Mouse (Mus musculus) forebrain, embryonic 16.5 days (tissue): ENCODE data around the gene Depp1. TPM values are rescaled to one million over a fixed set of nuclear protein-coding genes. Genes with fewer than 3 reads are reported as not detected.
A peak's percentile ranks its signal among the peaks of the same experiment; 100 is the strongest.

Experiments
- ATAC-seq: fragments of 200-750 bp; cut with Nextera tagmentation; 2 replicates; pipeline ENCODE4 v1.8.0; 2017; ENCODE audit warnings: mild to moderate bottlenecking, moderate library complexity
- H3K27ac ChIP-seq: fragments of 300-500 bp; sonication (generic); 2 replicates; pipeline ENCODE4 v1.5.1; 2014; ENCODE audit warnings: low read length, control low read depth
- H3K27me3 ChIP-seq: fragments of 300-500 bp; sonication (generic); replicated peaks from 2 replicates; pipeline ENCODE4 v1.6.1; 2014; ENCODE audit warnings: low read length; ENCODE audit not compliant: control insufficient read depth, insufficient read depth
- H3K36me3 ChIP-seq: fragments of 300-500 bp; sonication (generic); 2 replicates; pipeline ENCODE4 v1.6.1; 2014; ENCODE audit not compliant: control insufficient read depth, insufficient read depth
- H3K4me1 ChIP-seq: fragments of 300-500 bp; sonication (generic); replicated peaks from 2 replicates; pipeline ENCODE4 v1.6.1; 2014; ENCODE audit warnings: low read length; ENCODE audit not compliant: control insufficient read depth, insufficient read depth
- H3K4me2 ChIP-seq: fragments of 300-500 bp; sonication (generic); 2 replicates; pipeline ENCODE4 v1.6.1; 2014; ENCODE audit warnings: mild to moderate bottlenecking, low read length, control low read depth
- H3K4me3 ChIP-seq: fragments of 300-500 bp; sonication (generic); replicated peaks from 2 replicates; pipeline ENCODE4 v1.5.1; 2014; ENCODE audit warnings: mild to moderate bottlenecking, low read length, control low read depth
- H3K9ac ChIP-seq: fragments of 300-500 bp; sonication (generic); replicated peaks from 2 replicates; pipeline ENCODE4 v1.6.1; 2014; ENCODE audit warnings: low read depth, low read length, control low read depth
- H3K9me3 ChIP-seq: fragments of 300-500 bp; sonication (generic); 2 replicates; pipeline ENCODE4 v1.6.1; 2016; ENCODE audit warnings: low read length; ENCODE audit not compliant: control insufficient read depth
- WGBS: fragments of 180-500 bp; shearing (Covaris S2); extraction: QIAGEN DNeasy Blood & Tissue Kit; methylation state at CpG from one replicate; pipeline ENCODE4 v1.1.7; 2014; 5-methylcytosine and 5-hydroxymethylcytosine counted together
- polyA plus RNA-seq: library from polyadenylated mRNA; unstranded; fragments of >200 nt; fragmentation: Nextera tagmentation; extraction: Ambion mirVana; gene quantifications from 2 replicates; pipeline ENCODE4 v1.2.1, GENCODE M21; 2015

The Depp1 gene
- polyA plus RNA-seq, 1 experiment from 2014 or later = 7.0 TPM

GRCm38 (mm10) chr6:116643881-116644280 is 6.5 kb upstream of the Depp1 start:
- no peak overlapping the region for H3K9ac ChIP-seq
- no peak overlapping the region for H3K4me2 ChIP-seq
- H3K27ac ChIP-seq = no peak overlapping the region
- H3K4me3 ChIP-seq = no peak overlapping the region
- H3K9me3 ChIP-seq = no peaks in the 10 kb centered on the region
- no peaks in the 10 kb centered on the region for H3K27me3 ChIP-seq
- ATAC-seq = no peak
- H3K36me3 ChIP-seq = no peaks in the 10 kb centered on the region
- WGBS = 69% methylated on average over 4 of the region's 4 CpGs
- no peaks in the 10 kb centered on the region for H3K4me1 ChIP-seq

GRCm38 (mm10) chr6:116644335-116644734 is 6.1 kb upstream of the Depp1 start:
- no peaks in the 10 kb centered on the region for H3K27me3 ChIP-seq

DNA sequence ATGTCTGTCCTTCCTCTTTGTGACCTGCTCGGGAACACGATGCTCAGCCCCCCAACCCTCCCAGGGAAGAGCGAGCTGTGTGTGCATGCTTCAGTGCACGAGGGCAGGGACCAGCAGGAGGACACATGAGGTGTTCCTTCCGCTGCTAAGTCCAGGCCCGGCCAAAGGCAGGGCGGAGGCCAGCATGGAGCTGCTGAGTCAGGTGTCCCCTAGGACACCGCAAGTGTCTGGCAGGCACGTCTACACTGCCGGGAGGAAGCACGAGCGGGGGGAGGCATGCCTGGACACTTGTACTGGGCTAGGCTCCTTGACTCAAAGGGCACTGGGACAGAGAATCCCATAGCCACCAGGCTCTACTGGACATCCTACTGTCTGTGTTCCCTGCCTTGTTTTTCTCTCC is 2.6 kb upstream of the Depp1 start:
- H3K36me3 ChIP-seq = no peaks in the 10 kb centered on the region
- no peaks in the 10 kb centered on the region for H3K27me3 ChIP-seq
- H3K4me2 ChIP-seq = no peak overlapping the region
- no peaks in the 10 kb centered on the region for H3K9me3 ChIP-seq
- no peak overlapping the region for H3K4me3 ChIP-seq
- H3K4me1 ChIP-seq = no peaks in the 10 kb centered on the region
- ATAC-seq = no peak
- WGBS = 83% methylated on average over 12 of the region's 12 CpGs
- H3K27ac ChIP-seq = no peak overlapping the region
- no peak overlapping the region for H3K9ac ChIP-seq

More at GRCm38 (mm10) chr6:116644335-116644734, 6.1 kb upstream of the Depp1 start:
- Histone ChIP-seq H3K4me3 (no peak overlapping the region), H3K4me1 (no peaks in the 10 kb centered on the region), H3K4me2 (no peak overlapping the region), H3K36me3 (no peaks in the 10 kb centered on the region), H3K9me3 (no peaks in the 10 kb centered on the region), H3K27ac (no peak overlapping the region), H3K9ac (no peak overlapping the region)
- no peak for ATAC-seq
- WGBS = 58% methylated on average over 3 of the region's 3 CpGs

- no peak for ATAC-seq
- Histone ChIP-seq H3K36me3 (no peaks in the 10 kb centered on the region), H3K27me3 (no peaks in the 10 kb centered on the region), H3K27ac (no peak overlapping the region), H3K9ac (no peak overlapping the region), H3K9me3 (no peaks in the 10 kb centered on the region), H3K4me1 (no peaks in the 10 kb centered on the region), H3K4me3 (no peak overlapping the region), H3K4me2 (no peak overlapping the region)
- WGBS = 94% methylated on average over 7 of the region's 7 CpGs
Measured at GRCm38 (mm10) chr6:116649811-116650210, 598 bp upstream of the Depp1 start.

DNA sequence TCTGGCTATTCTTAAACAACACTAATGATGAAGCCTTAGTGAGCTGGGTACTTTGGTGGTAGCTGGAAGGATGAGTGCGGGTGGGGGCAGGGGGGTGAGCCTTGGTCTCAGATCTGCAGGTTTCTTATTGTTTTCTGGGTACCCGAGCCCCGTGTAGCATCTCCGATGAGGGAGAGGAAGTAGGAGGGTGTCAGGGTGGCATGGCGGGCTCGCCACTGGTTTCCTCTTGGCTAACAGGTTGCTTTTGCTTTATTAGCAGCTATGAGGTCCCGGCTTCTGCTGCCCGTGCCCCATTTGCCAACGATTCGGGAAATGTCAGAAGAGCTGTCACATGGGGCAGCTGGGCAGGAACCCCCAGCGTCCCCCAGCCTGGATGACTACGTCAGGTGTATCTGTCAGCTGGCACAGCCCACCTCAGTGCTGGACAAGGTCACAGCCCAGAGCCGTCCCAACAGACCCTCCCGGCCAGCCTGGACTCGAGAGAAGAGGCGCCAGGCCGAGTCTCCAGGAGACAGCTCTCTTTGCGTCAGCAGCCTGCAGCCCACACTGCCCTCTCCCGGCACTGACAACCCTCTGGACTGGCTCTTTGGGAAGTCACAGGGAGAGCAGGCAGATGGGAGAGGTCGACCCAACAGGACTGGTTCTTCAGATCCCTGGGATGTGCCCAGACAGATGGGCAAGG is 1.2 kb downstream of the Depp1 start:
- no peak overlapping the region for H3K4me3 ChIP-seq
- H3K4me1 ChIP-seq = no peaks in the 10 kb centered on the region
- ATAC-seq = no peak
- no peaks in the 10 kb centered on the region for H3K36me3 ChIP-seq
- no peaks in the 10 kb centered on the region for H3K27me3 ChIP-seq
- no peak overlapping the region for H3K27ac ChIP-seq
- H3K4me2 ChIP-seq = no peak overlapping the region
- H3K9me3 ChIP-seq = no peaks in the 10 kb centered on the region
- no peak overlapping the region for H3K9ac ChIP-seq
- 85% methylated on average over 20 of the region's 20 CpGs for WGBS

DNA sequence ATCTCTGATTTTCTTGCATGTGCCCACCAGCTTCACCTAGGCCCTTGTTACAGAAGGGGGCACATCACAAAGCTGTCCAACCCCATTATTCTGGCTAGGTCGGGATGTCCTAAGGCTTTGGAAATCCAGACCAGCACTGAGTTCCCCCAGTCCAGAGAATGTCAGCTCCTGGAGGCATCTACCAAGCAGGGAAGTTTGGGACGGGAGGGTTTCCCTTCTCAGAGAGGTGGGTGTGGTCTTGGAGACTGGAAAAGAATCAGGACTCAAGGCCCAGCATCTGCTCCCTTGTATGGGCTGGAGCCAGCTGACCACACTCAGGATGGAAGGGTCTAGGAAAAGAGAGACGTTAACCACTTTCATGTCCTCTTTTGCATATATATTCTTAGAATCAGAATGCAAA is 2.8 kb downstream of the Depp1 start:
- Histone ChIP-seq H3K4me3 (no peak overlapping the region), H3K27me3 (no peaks in the 10 kb centered on the region), H3K27ac (no peak overlapping the region), H3K9ac (no peak overlapping the region), H3K36me3 (no peaks in the 10 kb centered on the region), H3K4me2 (no peak overlapping the region), H3K4me1 (no peaks in the 10 kb centered on the region), H3K9me3 (no peaks in the 10 kb centered on the region)
- WGBS = 79% methylated on average over 3 of the region's 3 CpGs
- no peak for ATAC-seq

- no peaks in the 10 kb centered on the region for H3K9me3 ChIP-seq
- no peak overlapping the region for H3K4me2 ChIP-seq
- peak; percentile 87 for ATAC-seq
- H3K36me3 ChIP-seq = no peaks in the 10 kb centered on the region
- H3K4me3 ChIP-seq = no peak overlapping the region
- WGBS = 64% methylated on average over 9 of the region's 9 CpGs
- H3K27ac ChIP-seq = no peak overlapping the region
- no peak overlapping the region for H3K9ac ChIP-seq
- H3K4me1 ChIP-seq = no peaks in the 10 kb centered on the region
- no peaks in the 10 kb centered on the region for H3K27me3 ChIP-seq
Measured at GRCm38 (mm10) chr6:116653684-116654454, 3.5 kb downstream of the Depp1 start.

DNA sequence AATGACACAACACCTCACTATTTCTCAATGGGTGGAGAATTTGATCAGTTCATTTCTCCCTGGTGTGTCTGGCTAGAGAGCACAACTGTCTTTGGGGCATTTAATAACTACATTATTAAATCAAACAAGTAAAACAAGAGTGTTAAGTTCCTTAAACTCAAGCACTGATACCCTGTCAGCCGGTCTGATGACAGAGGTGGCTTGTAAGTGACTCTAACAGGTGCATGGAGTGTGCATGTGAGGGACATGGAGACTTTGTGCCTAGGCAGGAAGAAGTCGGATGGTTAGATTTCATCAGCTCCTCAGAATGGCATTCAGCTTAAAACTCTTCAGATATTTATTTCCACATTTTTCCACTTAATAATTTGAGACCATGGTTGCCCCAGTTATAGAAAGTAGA is 13.0 kb downstream of the Depp1 start:
- Histone ChIP-seq H3K4me2 (no peak overlapping the region), H3K9me3 (no peaks in the 10 kb centered on the region), H3K27me3 (no peaks in the 10 kb centered on the region), H3K36me3 (no peaks in the 10 kb centered on the region), H3K27ac (no peak overlapping the region), H3K9ac (no peak overlapping the region), H3K4me3 (no peak overlapping the region), H3K4me1 (peaks cover 7% of the 10 kb centered on the region)
- WGBS = 85% methylated on average over 2 of the region's 2 CpGs
- no peak for ATAC-seq

DNA sequence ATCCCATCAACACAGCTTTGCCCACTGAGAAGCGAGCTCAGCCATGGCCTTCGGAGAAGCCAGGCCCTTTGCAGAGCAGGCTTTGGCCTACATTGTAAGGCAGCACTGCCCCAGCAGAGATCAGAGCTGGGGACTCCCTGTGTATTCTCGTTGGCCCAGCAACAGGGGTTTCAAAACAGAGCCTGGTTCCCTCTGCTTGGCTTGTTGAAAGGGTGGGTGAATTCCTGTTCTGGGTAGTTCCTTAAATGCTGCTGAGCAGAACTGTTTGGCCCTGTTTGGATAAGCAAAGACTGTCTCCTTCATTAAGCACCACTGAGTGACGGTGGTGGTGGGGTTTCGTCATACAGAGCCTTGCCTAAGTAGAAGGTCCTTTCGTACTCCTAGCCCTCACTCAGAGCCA is 13.6 kb downstream of the Depp1 start:
- no peaks in the 10 kb centered on the region for H3K36me3 ChIP-seq
- no peak for ATAC-seq
- H3K4me1 ChIP-seq = peaks cover 7% of the 10 kb centered on the region
- H3K4me2 ChIP-seq = no peak overlapping the region
- no peak overlapping the region for H3K4me3 ChIP-seq
- no peaks in the 10 kb centered on the region for H3K27me3 ChIP-seq
- H3K9me3 ChIP-seq = no peaks in the 10 kb centered on the region
- H3K27ac ChIP-seq = no peak overlapping the region
- H3K9ac ChIP-seq = no peak overlapping the region
- 78% methylated on average over 6 of the region's 6 CpGs for WGBS
